Mouse (Mus musculus) common myeloid progenitor, adult 5-6 weeks (primary cell): Measurements from ENCODE around the gene Arxes2. TPM values are rescaled to one million over a fixed set of nuclear protein-coding genes. Genes with fewer than 3 reads are reported as not detected.

ENCODE experiments used
- ATAC-seq: replicated peaks from 2 replicates; pipeline ENCODE4 v1.8.0; 2016; ENCODE audit warnings: low read depth, mild to moderate bottlenecking, moderate TSS enrichment, inconsistent platforms; ENCODE audit not compliant: poor library complexity, severe bottlenecking
- total RNA-seq: library from RNA; stranded (forward); fragments of 200-1000, 187-1606 nt; gene quantifications from 2 replicates; pipeline ENCODE4 v1.2.3, GENCODE M21; 2017

The Arxes2 gene
- total RNA-seq, 1 experiment from 2014 or later = 3.2 TPM

GRCm38 (mm10) chrX:136032799-136033763 is 39.5 kb downstream of the Arxes2 start, which contains the start of gene Arxes1:
TSS of gene Arxes1 (plus strand) at chrX:136033367.
- peak; percentile 78 for ATAC-seq

DNA sequence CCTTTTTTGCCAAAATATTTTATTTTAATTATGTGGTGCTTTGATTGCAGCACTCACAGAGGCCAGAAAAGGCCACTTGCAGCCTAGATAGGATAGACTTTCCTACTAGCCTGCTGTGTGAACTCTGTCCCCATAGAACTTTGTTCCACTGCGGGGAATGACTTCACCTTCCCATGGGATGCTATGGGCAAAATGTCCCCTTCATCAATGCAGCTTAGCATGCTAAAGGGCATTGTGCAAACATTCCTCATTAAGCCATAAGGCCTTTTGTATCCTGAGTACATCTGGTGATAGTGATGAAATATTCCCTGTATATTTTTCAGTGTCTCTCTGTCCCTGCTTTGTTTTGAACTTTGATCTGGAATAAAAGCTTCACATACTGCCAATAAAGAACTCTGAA is 50.1 kb downstream of the Arxes2 start:
- ATAC-seq = no peak

Other genes with a start within 250 kb of the Arxes2 start
- gene Bhlhb9, start 196.2 kb upstream of the Arxes2 start, total RNA-seq = 32.7 and 45.9 TPM in 2 replicates
- 2.0 and 2.3 TPM in 2 replicates for gene Gprasp2, start 154.8 kb upstream of the Arxes2 start, total RNA-seq
- gene Arxes1, start 39.5 kb downstream of the Arxes2 start, total RNA-seq = 2.3 TPM in 1 of 2 replicates, not detected in the other
- gene Bex2, start 74.4 kb downstream of the Arxes2 start, total RNA-seq = not detected in 2 replicates
- not detected in 2 replicates for gene Nxf3, start 91.4 kb downstream of the Arxes2 start, total RNA-seq
- gene Bex4, start 145.2 kb downstream of the Arxes2 start, total RNA-seq = 25.8 and 39.1 TPM in 2 replicates
- 83.7 and 101 TPM in 2 replicates for gene Tceal8, start 178.5 kb downstream of the Arxes2 start, total RNA-seq
- gene Tceal5, start 210.1 kb downstream of the Arxes2 start, total RNA-seq = 0.97 TPM in 1 of 2 replicates, not detected in the other
- gene Tceal7, start 221.0 kb downstream of the Arxes2 start, total RNA-seq = not detected in 2 replicates
- gene Bex1, start 221.7 kb downstream of the Arxes2 start, total RNA-seq = 10.5 and 12.3 TPM in 2 replicates